Mouse (Mus musculus): Measurements from ENCODE around the gene Elmo3. TPM values are rescaled to one million over a fixed set of nuclear protein-coding genes. Genes with fewer than 3 reads are reported as not detected.

Gene Elmo3
- polyA plus RNA-seq, 1 experiment from 2014 or later = 3.4 TPM

- H3K4me1 ChIP-seq = 0 out of 2 replicates have a peak, but pooled peaks cover 3% of the 10 kb centered on the region
- H3K9me3 ChIP-seq = no peaks in the 10 kb centered on the region
- peaks cover 25% of the 10 kb centered on the region for H3K36me3 ChIP-seq
- no peak overlapping the region for H3K4me3 ChIP-seq
- no peak overlapping the region for H3K27ac ChIP-seq
- ATAC-seq (ENCODE audit: insufficient number of reproducible peaks, insufficient read depth, low FRiP score, low TSS enrichment) = no peak
- H3K27me3 ChIP-seq = no peaks in the 10 kb centered on the region
- H3K9ac ChIP-seq = no peak overlapping the region
- WGBS = 80% methylated on average over 6 of the region's 6 CpGs
- H3K4me2 ChIP-seq (replicated peaks) = no peak overlapping the region
Measured at GRCm38 (mm10) chr8:105339886-105340635, 34.7 kb downstream of the Elmo3 start.

GRCm38 (mm10) chr8:105341399-105341798 is 36.0 kb downstream of the Elmo3 start:
- no peak for ATAC-seq (ENCODE audit: insufficient number of reproducible peaks, insufficient read depth, low FRiP score, low TSS enrichment)
- Histone ChIP-seq H3K27me3 (no peaks in the 10 kb centered on the region), H3K4me1 (peaks cover 16% of the 10 kb centered on the region), H3K36me3 (peaks cover 13% of the 10 kb centered on the region), H3K4me2 (replicated peaks) (no peak overlapping the region), H3K4me3 (no peak overlapping the region), H3K9ac (no peak overlapping the region), H3K9me3 (no peaks in the 10 kb centered on the region), H3K27ac (no peak overlapping the region)
- 35% methylated on average over 8 of the region's 8 CpGs for WGBS

- H3K27me3 ChIP-seq = no peaks in the 10 kb centered on the region
- no peaks in the 10 kb centered on the region for H3K36me3 ChIP-seq
- no peak overlapping the region for H3K4me3 ChIP-seq
- peaks cover 22% of the 10 kb centered on the region for H3K4me1 ChIP-seq
- 79% methylated on average over 4 of the region's 4 CpGs for WGBS
- H3K4me2 ChIP-seq (replicated peaks) = no peak overlapping the region
- no peak overlapping the region for H3K9ac ChIP-seq
- no peak for ATAC-seq (ENCODE audit: insufficient number of reproducible peaks, insufficient read depth, low FRiP score, low TSS enrichment)
- H3K27ac ChIP-seq = no peak overlapping the region
- H3K9me3 ChIP-seq = no peaks in the 10 kb centered on the region
Measured at GRCm38 (mm10) chr8:105342768-105343167, 37.4 kb downstream of the Elmo3 start.

GRCm38 (mm10) chr8:105343791-105344574 is 38.6 kb downstream of the Elmo3 start:
- no peaks in the 10 kb centered on the region for H3K9me3 ChIP-seq
- no peak overlapping the region for H3K4me2 ChIP-seq (replicated peaks)
- peaks cover 22% of the 10 kb centered on the region for H3K4me1 ChIP-seq
- H3K4me3 ChIP-seq = no peak overlapping the region
- no peak for ATAC-seq (ENCODE audit: insufficient number of reproducible peaks, insufficient read depth, low FRiP score, low TSS enrichment)
- 79% methylated on average over 6 of the region's 8 CpGs for WGBS
- H3K9ac ChIP-seq = no peak overlapping the region
- H3K27ac ChIP-seq = no peak overlapping the region
- no peaks in the 10 kb centered on the region for H3K27me3 ChIP-seq
- H3K36me3 ChIP-seq = no peaks in the 10 kb centered on the region

- Histone ChIP-seq H3K9ac (no peak overlapping the region), H3K36me3 (no peaks in the 10 kb centered on the region), H3K4me3 (no peak overlapping the region; the same call in 1 of the 2 replicates), H3K9me3 (no peaks in the 10 kb centered on the region), H3K4me1 (peaks cover 29% of the 10 kb centered on the region), H3K4me2 (replicated peaks) (peak overlapping the region; percentile 90; the same call in 1 of the 2 replicates), H3K27ac (0 out of 2 replicates have a peak overlapping the region, but pooled peaks have one; percentile 82), H3K27me3 (no peaks in the 10 kb centered on the region)
- 38% methylated on average over 7 of the region's 7 CpGs for WGBS
- no peak for ATAC-seq (ENCODE audit: insufficient number of reproducible peaks, insufficient read depth, low FRiP score, low TSS enrichment)
Measured at GRCm38 (mm10) chr8:105345061-105345975, 39.9 kb downstream of the Elmo3 start.

- H3K27me3 ChIP-seq = no peaks in the 10 kb centered on the region
- H3K9ac ChIP-seq = peak overlapping the region; percentile 63
- H3K4me1 ChIP-seq = peaks cover 38% of the 10 kb centered on the region
- WGBS = 1% methylated on average over 34 of the region's 34 CpGs
- peak overlapping the region; percentile 75 for H3K4me3 ChIP-seq
- no peaks in the 10 kb centered on the region for H3K9me3 ChIP-seq
- peak overlapping the region; percentile 82 for H3K27ac ChIP-seq
- peak overlapping the region; percentile 90 for H3K4me2 ChIP-seq (replicated peaks)
- no peaks in the 10 kb centered on the region for H3K36me3 ChIP-seq
- ATAC-seq (ENCODE audit: insufficient number of reproducible peaks, insufficient read depth, low FRiP score, low TSS enrichment) = peak; percentile 16
Measured at GRCm38 (mm10) chr8:105346611-105347427, 41.4 kb downstream of the Elmo3 start.

GRCm38 (mm10) chr8:105347428-105348221 is 42.2 kb downstream of the Elmo3 start, which contains the start of gene Fhod1:
TSS of gene Fhod1 (minus strand) at chr8:105347953.
- H3K4me3 ChIP-seq = peak within 1 kb of the TSS; percentile 75
- peak; percentile 78 for ATAC-seq (ENCODE audit: insufficient number of reproducible peaks, insufficient read depth, low FRiP score, low TSS enrichment)
- H3K27ac ChIP-seq = peak within 1 kb of the TSS; percentile 82
- H3K9me3 ChIP-seq = no peaks in the 10 kb centered on the region
- no peaks in the 10 kb centered on the region for H3K27me3 ChIP-seq
- peak within 1 kb of the TSS; percentile 90 for H3K4me2 ChIP-seq (replicated peaks)
- peak within 1 kb of the TSS; percentile 78 for H3K9ac ChIP-seq
- H3K36me3 ChIP-seq = no peaks in the 10 kb centered on the region
- peaks cover 38% of the 10 kb centered on the region for H3K4me1 ChIP-seq
- under 1% methylated on average over 53 of the region's 53 CpGs for WGBS

- H3K27ac ChIP-seq = peak within 1 kb of the TSS; percentile 82
- peaks cover under 1% of the 10 kb centered on the region; the same call in 1 of the 2 replicates for H3K36me3 ChIP-seq
- under 1% methylated on average over 34 of the region's 34 CpGs for WGBS
- ATAC-seq (ENCODE audit: insufficient number of reproducible peaks, insufficient read depth, low FRiP score, low TSS enrichment) = peak; percentile 16; the same call in 1 of the 2 replicates
- H3K4me1 ChIP-seq = peaks cover 38% of the 10 kb centered on the region
- H3K4me3 ChIP-seq = peak within 1 kb of the TSS; percentile 75
- no peaks in the 10 kb centered on the region for H3K9me3 ChIP-seq
- H3K9ac ChIP-seq = peak within 1 kb of the TSS; percentile 78
- H3K27me3 ChIP-seq = no peaks in the 10 kb centered on the region
- H3K4me2 ChIP-seq (replicated peaks) = peak within 1 kb of the TSS; percentile 90
Measured at GRCm38 (mm10) chr8:105348450-105349095, 43.2 kb downstream of the Elmo3 start, which contains the start of gene Slc9a5. TSS of gene Slc9a5 (plus strand) at chr8:105348843.

- Histone ChIP-seq H3K4me2 (replicated peaks) (peak overlapping the region; percentile 90), H3K36me3 (peaks cover 4% of the 10 kb centered on the region; the same call in 1 of the 2 replicates), H3K4me1 (peaks cover 38% of the 10 kb centered on the region), H3K4me3 (peak overlapping the region; percentile 75), H3K27me3 (no peaks in the 10 kb centered on the region), H3K27ac (peak overlapping the region; percentile 74), H3K9ac (peak overlapping the region; percentile 78), H3K9me3 (no peaks in the 10 kb centered on the region)
- ATAC-seq (ENCODE audit: insufficient number of reproducible peaks, insufficient read depth, low FRiP score, low TSS enrichment) = no peak
- 2% methylated on average over 31 of the region's 48 CpGs for WGBS
Measured at GRCm38 (mm10) chr8:105349096-105349771, 43.8 kb downstream of the Elmo3 start.

Data from embryonic facial prominence, embryonic 12.5 days (tissue).